7 mouse cellular contexts compared by ENCODE assay signal in genomic region chr5:77266066-77266885, GRCm38 (mm10). TPM values are rescaled to one million over a fixed set of nuclear protein-coding genes. Genes with fewer than 3 reads are reported as not detected.
DNase-seq lines count a peak whose midpoint lies in the region; ATAC-seq lines count a peak whose summit lies in the region.

No protein-coding gene starts in this region.

- ATAC-seq in hindbrain, embryonic 15.5 days (ENCODE audit: low FRiP score, low read depth): peak; percentile 68
- ATAC-seq in limb, embryonic 11.5 days (ENCODE audit: insufficient number of reproducible peaks, low FRiP score, low TSS enrichment, low read depth): peak; percentile 60

- H3K4me3 ChIP-seq in hindbrain, embryonic 15.5 days: peak overlapping the region; percentile 89
- H3K4me3 ChIP-seq in limb, embryonic 11.5 days (ENCODE audit: low read depth, low read length): peak overlapping the region; percentile 94
- peak overlapping the region; percentile 73 for H3K4me3 ChIP-seq in midbrain, embryonic 10.5 days

- H3K9me3 ChIP-seq in hindbrain, embryonic 15.5 days: no peaks in the 10 kb centered on the region
- H3K9me3 ChIP-seq in limb, embryonic 11.5 days (ENCODE audit: control insufficient read depth, low read length): no peaks in the 10 kb centered on the region
- H3K9me3 ChIP-seq in midbrain, embryonic 10.5 days (replicated peaks): peaks cover 2% of the 10 kb centered on the region; the same call in 1 of the 2 replicates

- peak overlapping the region; percentile 71 for H3K4me2 ChIP-seq in hindbrain, embryonic 15.5 days
- H3K4me2 ChIP-seq in limb, embryonic 11.5 days (ENCODE audit: low read depth, severe bottlenecking): peak overlapping the region; percentile 58

- H3K27me3 ChIP-seq in hindbrain, embryonic 15.5 days: no peaks in the 10 kb centered on the region
- H3K27me3 ChIP-seq in limb, embryonic 11.5 days (ENCODE audit: control insufficient read depth, insufficient read depth, low read length): no peaks in the 10 kb centered on the region
- H3K27me3 ChIP-seq in midbrain, embryonic 10.5 days (ENCODE audit: low read depth, poor library complexity, severe bottlenecking): peaks cover 18% of the 10 kb centered on the region

- WGBS in hindbrain, embryonic 15.5 days: 0% methylated on average over 62 of the region's 87 CpGs
- WGBS in limb, embryonic 11.5 days: under 1% methylated on average over 67 of the region's 87 CpGs
- WGBS in midbrain, embryonic 10.5 days: under 1% methylated on average over 77 of the region's 87 CpGs

- peak overlapping the region; percentile 84 for H3K27ac ChIP-seq in hindbrain, embryonic 15.5 days (replicated peaks)
- peak overlapping the region; percentile 99 for H3K27ac ChIP-seq in limb, embryonic 11.5 days (replicated peaks; ENCODE audit: low read depth, low read length)
- peak overlapping the region; percentile 95 for H3K27ac ChIP-seq in midbrain, embryonic 10.5 days (replicated peaks)

- DNase-seq in Muller cell, postnatal 12 days (ENCODE audit: inconsistent ontology term): peak; percentile 75
- DNase-seq in cerebellum, postnatal 10 days: peak; percentile 42 to 47
- DNase-seq in gastrocnemius, adult 18-20 months (ENCODE audit: low spot score): peak; percentile 31
- DNase-seq in limb, embryonic 11.5 days (ENCODE audit: low spot score): peak; percentile 75
- peak; percentile 81 for DNase-seq in midbrain, embryonic 10.5 days (ENCODE audit: low spot score)
- DNase-seq in spleen, adult 12 weeks (ENCODE audit: low spot score): peak; percentile 41

- H3K4me1 ChIP-seq in hindbrain, embryonic 15.5 days (replicated peaks): peaks cover 16% of the 10 kb centered on the region
- H3K4me1 ChIP-seq in limb, embryonic 11.5 days (ENCODE audit: control insufficient read depth, insufficient read depth, low read length): no peaks in the 10 kb centered on the region
- peaks cover 44% of the 10 kb centered on the region for H3K4me1 ChIP-seq in midbrain, embryonic 10.5 days

- H3K36me3 ChIP-seq in hindbrain, embryonic 15.5 days: no peaks in the 10 kb centered on the region
- H3K36me3 ChIP-seq in limb, embryonic 11.5 days (ENCODE audit: control insufficient read depth, insufficient read depth, low read length): peaks cover 24% of the 10 kb centered on the region
- H3K36me3 ChIP-seq in midbrain, embryonic 10.5 days: peaks cover 35% of the 10 kb centered on the region

- H3K9ac ChIP-seq in hindbrain, embryonic 15.5 days: peak overlapping the region; percentile 74
- peak overlapping the region; percentile 97 for H3K9ac ChIP-seq in limb, embryonic 11.5 days (ENCODE audit: low read length)

RNA-seq across cellular contexts. Expression of gene Rest, which starts 1.0 kb away (rescaled TPM):
- 10 to 100 TPM in 1 of 2 experiments, 1 to 10 TPM in 1; 9.5 to 10.4 TPM for total RNA-seq in gastrocnemius, adult 18-20 months (2021)
- polyA plus RNA-seq in hindbrain, embryonic 15.5 days (2015; fragmentation: Nextera tagmentation; extraction: Ambion mirVana): 6.8 and 7.1 TPM in 2 replicates
- 58.0 and 59.1 TPM in 2 replicates for polyA plus RNA-seq in limb, embryonic 11.5 days (2014; fragmentation: Nextera tagmentation; extraction: Ambion mirVana)
- 17.8 and 19.5 TPM in 2 replicates for polyA plus RNA-seq in midbrain, embryonic 10.5 days (2016; fragmentation: Nextera tagmentation; extraction: Ambion mirVana)

RNA-seq across cellular contexts. Expression of gene Noa1, which starts 43.6 kb away (rescaled TPM):
- 10 to 100 TPM; 15.3 to 15.9 TPM for total RNA-seq in gastrocnemius, adult 18-20 months (2021)
- 35.0 and 35.6 TPM in 2 replicates for polyA plus RNA-seq in hindbrain, embryonic 15.5 days (2015; fragmentation: Nextera tagmentation; extraction: Ambion mirVana)
- 32.1 and 35.2 TPM in 2 replicates for polyA plus RNA-seq in limb, embryonic 11.5 days (2014; fragmentation: Nextera tagmentation; extraction: Ambion mirVana)
- polyA plus RNA-seq in midbrain, embryonic 10.5 days (2016; fragmentation: Nextera tagmentation; extraction: Ambion mirVana): 32.9 and 37.2 TPM in 2 replicates

RNA-seq across cellular contexts. Expression of gene Polr2b, which starts 43.7 kb away (rescaled TPM):
- 10 to 100 TPM; 24.6 to 27.7 TPM for total RNA-seq in gastrocnemius, adult 18-20 months (2021)
- 56.8 and 57.9 TPM in 2 replicates for polyA plus RNA-seq in hindbrain, embryonic 15.5 days (2015; fragmentation: Nextera tagmentation; extraction: Ambion mirVana)
- 95.7 and 102 TPM in 2 replicates for polyA plus RNA-seq in limb, embryonic 11.5 days (2014; fragmentation: Nextera tagmentation; extraction: Ambion mirVana)
- 97.2 and 100 TPM in 2 replicates for polyA plus RNA-seq in midbrain, embryonic 10.5 days (2016; fragmentation: Nextera tagmentation; extraction: Ambion mirVana)

RNA-seq across cellular contexts. Expression of gene Spink2, which starts 55.0 kb away (rescaled TPM):
- total RNA-seq in gastrocnemius, adult 18-20 months (2021): not detected
- 0.90 and 1.3 TPM in 2 replicates for polyA plus RNA-seq in hindbrain, embryonic 15.5 days (2015; fragmentation: Nextera tagmentation; extraction: Ambion mirVana)
- 0.33 and 1.8 TPM in 2 replicates for polyA plus RNA-seq in limb, embryonic 11.5 days (2014; fragmentation: Nextera tagmentation; extraction: Ambion mirVana)
- 0.53 and 0.86 TPM in 2 replicates for polyA plus RNA-seq in midbrain, embryonic 10.5 days (2016; fragmentation: Nextera tagmentation; extraction: Ambion mirVana)

Comparison
In these comparisons a context has a peak if more than half of its experiments do, and no peak if none do; other contexts are left out.
1. Peak in every context shown above with its lines: DNase-seq, ATAC-seq, H3K4me3 ChIP-seq and H3K27ac ChIP-seq.
2. DNase-seq: peak in every context shown above with its lines; median percentile 81 in midbrain, embryonic 10.5 days; 75 in Muller cell, postnatal 12 days; 75 in limb, embryonic 11.5 days; 44 in cerebellum, postnatal 10 days; 41 in spleen, adult 12 weeks; 31 in gastrocnemius, adult 18-20 months.